ENCODE assay signal across 9 mouse cellular contexts in genomic region chr8:123331810-123332209, GRCm38 (mm10). TPM values are rescaled to one million over a fixed set of nuclear protein-coding genes. Genes with fewer than 3 reads are reported as not detected.
DNase-seq lines count a peak whose midpoint lies in the region; ATAC-seq and TF ChIP-seq lines count a peak whose summit lies in the region.
"Had no signal": no experiment of that assay in that cellular context is flagged by ENCODE, and none has a peak within 500 bp of the region (broad histone marks: within the 10 kb centered on the region; RNA-seq: fewer than 3 reads in every experiment).

No protein-coding gene starts in this region.

- no peak for TF ChIP-seq POLR2A in testis, adult 2 months (IDR thresholded peaks at IDR 0.05; ENCODE audit: control insufficient read depth, low read depth, low read length)

- H3K9ac ChIP-seq in forebrain, embryonic 16.5 days (replicated peaks; ENCODE audit: low read depth, low read length): peak overlapping the region; percentile 93
- H3K9ac ChIP-seq in liver, embryonic 15.5 days: no peak overlapping the region
- H3K9ac ChIP-seq in stomach, postnatal 0 days (ENCODE audit: low read length): no peak overlapping the region

- H3K36me3 ChIP-seq in testis, adult 2 months (ENCODE audit: control insufficient read depth, insufficient read depth, low read length): no peaks in the 10 kb centered on the region
- H3K36me3 ChIP-seq in forebrain, embryonic 16.5 days (ENCODE audit: control insufficient read depth, insufficient read depth): no peaks in the 10 kb centered on the region
- H3K36me3 ChIP-seq in liver, embryonic 15.5 days (replicated peaks): no peaks in the 10 kb centered on the region
- H3K36me3 ChIP-seq in stomach, postnatal 0 days (ENCODE audit: control insufficient read depth, insufficient read depth, low read length): no peaks in the 10 kb centered on the region

- TF ChIP-seq CTCF in testis, adult 2 months (IDR thresholded peaks at IDR 0.05; ENCODE audit: control insufficient read depth, insufficient read depth, insufficient replicate concordance, low read depth, low read length): no peak
- TF ChIP-seq CTCF in stomach, postnatal 0 days (IDR thresholded peaks at IDR 0.05; ENCODE audit: low read depth): no peak

- peak overlapping the region; percentile 81; the same call in 1 of the 2 replicates for H3K4me3 ChIP-seq in testis, adult 2 months (ENCODE audit: control insufficient read depth, low read depth, low read length)
- peak overlapping the region; percentile 73 for H3K4me3 ChIP-seq in forebrain, embryonic 16.5 days (replicated peaks; ENCODE audit: low read length)
- peak overlapping the region; percentile 70 for H3K4me3 ChIP-seq in liver, embryonic 15.5 days (replicated peaks)
- H3K4me3 ChIP-seq in stomach, postnatal 0 days (ENCODE audit: low read depth, low read length): no peak overlapping the region

- no peak for DNase-seq in testis, postnatal 10 days (ENCODE audit: low spot score)
- DNase-seq in stomach, postnatal 0 days (ENCODE audit: low spot score): no peak
- DNase-seq in ovary, postnatal 14 days (ENCODE audit: low spot score): no peak
- DNase-seq in gastrocnemius, adult 18-20 months (ENCODE audit: low spot score): no peak
- no peak for DNase-seq in cerebellum, adult 11-12 months
- DNase-seq: thymus, postnatal 36 days had no signal

- H3K4me2 ChIP-seq in forebrain, embryonic 16.5 days (ENCODE audit: low read length): peak overlapping the region; percentile 79
- peak overlapping the region; percentile 97 for H3K4me2 ChIP-seq in liver, embryonic 15.5 days
- peak overlapping the region; percentile 77; the same call in 1 of the 2 replicates for H3K4me2 ChIP-seq in stomach, postnatal 0 days (replicated peaks; ENCODE audit: low read depth)

- H3K27ac ChIP-seq in testis, adult 2 months (ENCODE audit: control insufficient read depth, insufficient read depth, low read depth, low read length): peak overlapping the region; percentile 58; the same call in 1 of the 2 replicates
- peak overlapping the region; percentile 84 for H3K27ac ChIP-seq in forebrain, embryonic 16.5 days (ENCODE audit: low read length)
- H3K27ac ChIP-seq in liver, embryonic 15.5 days (replicated peaks): peak overlapping the region; percentile 66
- peak overlapping the region; percentile 53; the same call in 1 of the 2 replicates for H3K27ac ChIP-seq in stomach, postnatal 0 days (replicated peaks)

- H3K9me3 ChIP-seq in forebrain, embryonic 16.5 days (ENCODE audit: control insufficient read depth, low read length): no peaks in the 10 kb centered on the region
- no peaks in the 10 kb centered on the region for H3K9me3 ChIP-seq in liver, embryonic 15.5 days (replicated peaks)
- no peaks in the 10 kb centered on the region for H3K9me3 ChIP-seq in stomach, postnatal 0 days (ENCODE audit: control insufficient read depth, low read length)

- WGBS in forebrain, embryonic 16.5 days: 24% methylated on average over 8 of the region's 8 CpGs
- 16% methylated on average over 8 of the region's 8 CpGs for WGBS in liver, embryonic 15.5 days (ENCODE audit: insufficient replicate concordance)
- 18% methylated on average over 8 of the region's 8 CpGs for WGBS in stomach, postnatal 0 days

- no peaks in the 10 kb centered on the region for H3K27me3 ChIP-seq in testis, adult 2 months (ENCODE audit: control insufficient read depth, insufficient read depth, low read length)
- H3K27me3 ChIP-seq in forebrain, embryonic 16.5 days (replicated peaks; ENCODE audit: control insufficient read depth, insufficient read depth, low read length): no peaks in the 10 kb centered on the region
- peaks cover 23% of the 10 kb centered on the region for H3K27me3 ChIP-seq in liver, embryonic 15.5 days
- no peaks in the 10 kb centered on the region for H3K27me3 ChIP-seq in stomach, postnatal 0 days (ENCODE audit: control insufficient read depth, insufficient read depth, low read length)

- H3K4me1 ChIP-seq in testis, adult 2 months (ENCODE audit: control insufficient read depth, insufficient read depth, low read length): peaks cover 5% of the 10 kb centered on the region
- H3K4me1 ChIP-seq in forebrain, embryonic 16.5 days (replicated peaks; ENCODE audit: control insufficient read depth, insufficient read depth, low read length): peaks cover 12% of the 10 kb centered on the region
- H3K4me1 ChIP-seq in liver, embryonic 15.5 days (replicated peaks): peaks cover 66% of the 10 kb centered on the region
- H3K4me1 ChIP-seq in stomach, postnatal 0 days (replicated peaks; ENCODE audit: control insufficient read depth, insufficient read depth): no peaks in the 10 kb centered on the region

- no peak for TF ChIP-seq EP300 in stomach, postnatal 0 days (optimal IDR thresholded peaks at IDR 0.05)

- ATAC-seq in forebrain, embryonic 16.5 days: no peak
- ATAC-seq in liver, embryonic 15.5 days (ENCODE audit: insufficient read depth): no peak
- ATAC-seq in stomach, postnatal 0 days (ENCODE audit: low FRiP score, low TSS enrichment): no peak

RNA-seq across cellular contexts. Expression of gene Spire2, which starts 0.7 kb away (rescaled TPM):
- polyA plus RNA-seq in testis, adult 2 months (2012; rRNA removed): 26.0 and 27.4 TPM in 2 replicates
- 31.8 and 33.4 TPM in 2 replicates for polyA plus RNA-seq in forebrain, embryonic 16.5 days (2015; fragmentation: Nextera tagmentation; extraction: Ambion mirVana)
- polyA plus RNA-seq in liver, embryonic 15.5 days (2015; fragmentation: Nextera tagmentation; extraction: Ambion mirVana): 3.0 and 3.4 TPM in 2 replicates
- polyA plus RNA-seq in stomach, postnatal 0 days (2015; fragmentation: Nextera tagmentation; extraction: Ambion mirVana): 12.4 and 13.1 TPM in 2 replicates
- total RNA-seq in gastrocnemius, adult 18-20 months (2021): under 1 TPM in 1 of 2 experiments, not detected in 1; 0.09 TPM

RNA-seq across cellular contexts. Expression of gene Fanca, which starts 13.4 kb away (rescaled TPM):
- 37.3 and 48.1 TPM in 2 replicates for polyA plus RNA-seq in testis, adult 2 months (2012; rRNA removed)
- 12.8 and 14.8 TPM in 2 replicates for polyA plus RNA-seq in forebrain, embryonic 16.5 days (2015; fragmentation: Nextera tagmentation; extraction: Ambion mirVana)
- polyA plus RNA-seq in liver, embryonic 15.5 days (2015; fragmentation: Nextera tagmentation; extraction: Ambion mirVana): 15.5 and 16.7 TPM in 2 replicates
- 5.3 and 5.7 TPM in 2 replicates for polyA plus RNA-seq in stomach, postnatal 0 days (2015; fragmentation: Nextera tagmentation; extraction: Ambion mirVana)
- total RNA-seq in gastrocnemius, adult 18-20 months (2021): not detected

RNA-seq across cellular contexts. Expression of gene Tcf25, which starts 41.7 kb away (rescaled TPM):
- 39.4 and 41.8 TPM in 2 replicates for polyA plus RNA-seq in testis, adult 2 months (2012; rRNA removed)
- 283 and 303 TPM in 2 replicates for polyA plus RNA-seq in forebrain, embryonic 16.5 days (2015; fragmentation: Nextera tagmentation; extraction: Ambion mirVana)
- polyA plus RNA-seq in liver, embryonic 15.5 days (2015; fragmentation: Nextera tagmentation; extraction: Ambion mirVana): 50.6 and 54.5 TPM in 2 replicates
- 133 and 146 TPM in 2 replicates for polyA plus RNA-seq in stomach, postnatal 0 days (2015; fragmentation: Nextera tagmentation; extraction: Ambion mirVana)
- 100 to 1,000 TPM; 128 to 130 TPM for total RNA-seq in gastrocnemius, adult 18-20 months (2021)
